Mouse (Mus musculus): ENCODE measurements around the gene Phip. TPM values are rescaled to one million over a fixed set of nuclear protein-coding genes. Genes with fewer than 3 reads are reported as not detected.
A peak's percentile ranks its signal among the peaks of the same experiment; 100 is the strongest.

The Phip gene
- 90.6 and 92.7 TPM in 2 replicates for total RNA-seq (2021)
- long read RNA-seq, partial matches to known transcripts: 65 of 90 reads
- long read RNA-seq, other reads (novel, unspliced or antisense): 23 of 90 reads

- DNase-seq: peak; percentile 94
Observed at GRCm38 (mm10) chr9:82975342-82976215, at the start of gene Phip. Gene Phip (minus strand): TSS chr9:82975516.

- DNase-seq: no peak
Observed at GRCm38 (mm10) chr9:83023724-83024123, 48.4 kb upstream of the Phip start.

- no peak for DNase-seq
Observed at GRCm38 (mm10) chr9:83014516-83014915, 39.2 kb upstream of the Phip start.

- DNase-seq: no peak
Observed at GRCm38 (mm10) chr9:83008306-83008705, 33.0 kb upstream of the Phip start.

- DNase-seq: no peak
Observed at GRCm38 (mm10) chr9:83001342-83001741, 26.0 kb upstream of the Phip start.

- no peak for DNase-seq
Observed at GRCm38 (mm10) chr9:82997765-82998500, 22.6 kb upstream of the Phip start.

- peak; percentile 20 for DNase-seq
Observed at GRCm38 (mm10) chr9:82976936-82977335, 1.6 kb upstream of the Phip start.

GRCm38 (mm10) chr9:82976219-82976618 is 903 bp upstream of the Phip start:
- no peak for DNase-seq

- no peak for DNase-seq
Observed at GRCm38 (mm10) chr9:82974962-82975341, 364 bp downstream of the Phip start.

- peak; percentile 87 for DNase-seq
Observed at GRCm38 (mm10) chr9:82974187-82974861, 992 bp downstream of the Phip start.

- no peak for DNase-seq
Observed at GRCm38 (mm10) chr9:82973321-82973892, 1.9 kb downstream of the Phip start.

- DNase-seq: no peak
Observed at GRCm38 (mm10) chr9:82971433-82971832, 3.9 kb downstream of the Phip start.

- DNase-seq: no peak
Observed at GRCm38 (mm10) chr9:82967076-82967621, 8.2 kb downstream of the Phip start.

GRCm38 (mm10) chr9:82963981-82964380 is 11.3 kb downstream of the Phip start:
- no peak for DNase-seq

- DNase-seq: no peak
Observed at GRCm38 (mm10) chr9:82961352-82961751, 14.0 kb downstream of the Phip start.

- DNase-seq: no peak
Observed at GRCm38 (mm10) chr9:82955267-82955666, 20.0 kb downstream of the Phip start.

GRCm38 (mm10) chr9:82952330-82952729 is 23.0 kb downstream of the Phip start:
- DNase-seq: no peak

GRCm38 (mm10) chr9:82951435-82952004 is 23.8 kb downstream of the Phip start:
- DNase-seq: no peak

- no peak for DNase-seq
Observed at GRCm38 (mm10) chr9:82907246-82907645, 68.1 kb downstream of the Phip start.

- no peak for DNase-seq
Observed at GRCm38 (mm10) chr9:82888645-82889044, 86.7 kb downstream of the Phip start.

GRCm38 (mm10) chr9:82884177-82884576 is 91.1 kb downstream of the Phip start:
- DNase-seq: no peak

GRCm38 (mm10) chr9:82877078-82877477 is 98.2 kb downstream of the Phip start:
- DNase-seq: no peak
